Mouse (Mus musculus) MEL (cell line): ENCODE data around the gene Ndufa5. TPM values are rescaled to one million over a fixed set of nuclear protein-coding genes. Genes with fewer than 3 reads are reported as not detected.

Experiments used
- DNase-seq: peaks from one replicate; pipeline ENCODE4 v3.0.0; 2011; ENCODE audit warnings: low read depth, low spot score
- H3K27ac ChIP-seq: 2 replicates; pipeline ENCODE4 v1.5.1; 2012; ENCODE audit warnings: low read depth, mild to moderate bottlenecking, control low read depth, low read length, moderate library complexity; ENCODE audit not compliant: control insufficient read depth
- H3K27me3 ChIP-seq, 2 experiments: fragments of 150-350 bp in 1 of 2; sonication (generic) in 1 of 2; 2 replicates each; pipeline ENCODE4 v1.6.1; 2012; ENCODE audit warnings: low read length in 2 of 2, mild to moderate bottlenecking in 2 of 2, improper control_type of control experiment in 1 of 2, moderate library complexity in 1 of 2; ENCODE audit not compliant: insufficient read depth in 2 of 2, control insufficient read depth in 1 of 2
- H3K36me3 ChIP-seq, 2 experiments: 2 replicates each; pipeline ENCODE4 v1.6.1; 2012 to 2014; ENCODE audit warnings: low read length in 2 of 2, improper control_type of control experiment in 1 of 2, inconsistent platforms in 1 of 2, mild to moderate bottlenecking in 1 of 2; ENCODE audit not compliant: insufficient read depth in 2 of 2, control insufficient read depth in 1 of 2
- H3K4me1 ChIP-seq, 2 experiments: fragments of 150-350 bp in 1 of 2; sonication (generic) in 1 of 2; 2 replicates each; pipeline ENCODE4 v1.6.1; 2012; ENCODE audit warnings: low read length in 2 of 2, improper control_type of control experiment in 1 of 2, mild to moderate bottlenecking in 1 of 2; ENCODE audit not compliant: insufficient read depth in 2 of 2, control insufficient read depth in 1 of 2
- H3K4me3 ChIP-seq, 2 experiments: fragments of 150-350 bp in 1 of 2; sonication (generic) in 1 of 2; 2 replicates each; pipeline ENCODE4 v1.5.1; 2012; ENCODE audit warnings: low read depth in 2 of 2, low read length in 2 of 2, mild to moderate bottlenecking in 2 of 2, moderate library complexity in 2 of 2, control low read depth in 1 of 2, improper control_type of control experiment in 1 of 2; ENCODE audit not compliant: control insufficient read depth in 1 of 2, insufficient read depth in 1 of 2
- H3K79me2 ChIP-seq: 2 replicates; pipeline ENCODE4 v1.6.1; 2012; ENCODE audit warnings: mild to moderate bottlenecking, low read length, moderate library complexity; ENCODE audit not compliant: control insufficient read depth, poor library complexity, insufficient read depth
- H3K9ac ChIP-seq: 2 replicates; pipeline ENCODE4 v1.6.1; 2012; ENCODE audit warnings: low read depth, mild to moderate bottlenecking, control low read depth, low read length, moderate library complexity; ENCODE audit not compliant: control insufficient read depth, poor library complexity, severe bottlenecking
- H3K9me3 ChIP-seq: fragments of 150-350 bp; sonication (generic); replicated peaks from 2 replicates; pipeline ENCODE4 v1.6.1; 2012; ENCODE audit warnings: mild to moderate bottlenecking, low read length, improper control_type of control experiment, moderate library complexity; ENCODE audit not compliant: insufficient read depth
- CHD2 ChIP-seq: IDR thresholded peaks from 2 replicates; pipeline ENCODE4 v1.6.1; 2011; ENCODE audit warnings: low read length, improper control_type of control experiment
- CTCF ChIP-seq, 3 experiments: IDR thresholded peaks in 2 of 3; conservative IDR thresholded peaks in 1 of 3; 2 replicates each; pipeline ENCODE4 v1.5.1; 2011 to 2012; ENCODE audit warnings: low read length in 3 of 3, low read depth in 2 of 3, mild to moderate bottlenecking in 2 of 3, improper control_type of control experiment in 1 of 3, inconsistent platforms in 1 of 3, mixed read lengths in 1 of 3, moderate library complexity in 1 of 3; ENCODE audit not compliant: control insufficient read depth in 1 of 3, insufficient read depth in 1 of 3, poor library complexity in 1 of 3, severe bottlenecking in 1 of 3
- E2F4 ChIP-seq: IDR thresholded peaks from 2 replicates; pipeline ENCODE4 v1.6.1; 2011; ENCODE audit warnings: low read depth, low read length, improper control_type of control experiment, borderline replicate concordance
- ELF1 ChIP-seq: IDR thresholded peaks from 2 replicates; pipeline ENCODE4 v1.6.1; 2014; ENCODE audit warnings: low read depth, mild to moderate bottlenecking, inconsistent platforms, low read length, improper control_type of control experiment, moderate library complexity
- EP300 ChIP-seq, 2 experiments: IDR thresholded peaks; 2 replicates each; pipeline ENCODE4 v1.6.1; 2011; ENCODE audit warnings: improper control_type of control experiment in 2 of 2, low read length in 2 of 2, low read depth in 1 of 2, mild to moderate bottlenecking in 1 of 2
- ETS1 ChIP-seq: IDR thresholded peaks from 2 replicates; pipeline ENCODE4 v1.6.1; 2012; ENCODE audit warnings: low read depth, mild to moderate bottlenecking, inconsistent platforms, low read length, improper control_type of control experiment, moderate library complexity
- GABPA ChIP-seq: IDR thresholded peaks from 2 replicates; pipeline ENCODE4 v1.6.1; 2012; ENCODE audit warnings: low read depth, mild to moderate bottlenecking, inconsistent platforms, low read length, improper control_type of control experiment, moderate library complexity
- MAFK ChIP-seq: IDR thresholded peaks from 2 replicates; pipeline ENCODE4 v1.6.1; 2011; ENCODE audit warnings: low read depth, mild to moderate bottlenecking, low read length, improper control_type of control experiment, borderline replicate concordance
- MAZ ChIP-seq: IDR thresholded peaks from 2 replicates; pipeline ENCODE4 v1.6.1; 2012; ENCODE audit warnings: low read depth, mild to moderate bottlenecking, inconsistent platforms, low read length, improper control_type of control experiment
- MXI1 ChIP-seq: IDR thresholded peaks from 2 replicates; pipeline ENCODE4 v1.6.1; 2011; ENCODE audit warnings: mild to moderate bottlenecking, low read depth, low read length, improper control_type of control experiment
- NELFE ChIP-seq: IDR thresholded peaks from 2 replicates; pipeline ENCODE4 v1.6.1; 2011; ENCODE audit warnings: low read depth, low read length, improper control_type of control experiment
- NRF1 ChIP-seq: IDR thresholded peaks from 2 replicates; pipeline ENCODE4 v1.6.1; 2014; ENCODE audit warnings: low read depth, mild to moderate bottlenecking, inconsistent platforms, low read length, improper control_type of control experiment, moderate library complexity; ENCODE audit not compliant: poor library complexity, insufficient read depth, severe bottlenecking
- POLR2A ChIP-seq, 2 experiments: IDR thresholded peaks; 2 replicates each; pipeline ENCODE4 v1.6.1; 2011 to 2012; ENCODE audit warnings: low read length in 2 of 2, mild to moderate bottlenecking in 2 of 2, control low read depth in 1 of 2, improper control_type of control experiment in 1 of 2, low read depth in 1 of 2, moderate library complexity in 1 of 2; ENCODE audit not compliant: control insufficient read depth in 1 of 2, insufficient read depth in 1 of 2, poor library complexity in 1 of 2
- POLR2AphosphoS2 ChIP-seq: IDR thresholded peaks from 2 replicates; pipeline ENCODE4 v1.6.1; 2011; ENCODE audit warnings: low read length, improper control_type of control experiment
- RAD21 ChIP-seq: IDR thresholded peaks from 2 replicates; pipeline ENCODE4 v1.6.1; 2011; ENCODE audit warnings: mild to moderate bottlenecking, low read depth, low read length, improper control_type of control experiment
- SIN3A ChIP-seq: IDR thresholded peaks from 2 replicates; pipeline ENCODE4 v1.6.1; 2012; ENCODE audit warnings: low read length, improper control_type of control experiment, inconsistent platforms
- SMC3 ChIP-seq: IDR thresholded peaks from 2 replicates; pipeline ENCODE4 v1.6.1; 2011; ENCODE audit warnings: low read depth, low read length, improper control_type of control experiment
- TAL1 ChIP-seq: IDR thresholded peaks from 2 replicates; pipeline ENCODE4 v1.6.1; 2012; ENCODE audit warnings: mild to moderate bottlenecking, inconsistent platforms, low read length, moderate library complexity, mixed read lengths
- USF2 ChIP-seq, 2 experiments: IDR thresholded peaks; 2 replicates each; pipeline ENCODE4 v1.6.1; 2011 to 2012; ENCODE audit warnings: improper control_type of control experiment in 2 of 2, low read length in 2 of 2, borderline replicate concordance in 1 of 2, inconsistent platforms in 1 of 2, low read depth in 1 of 2, mild to moderate bottlenecking in 1 of 2; ENCODE audit not compliant: insufficient read depth in 1 of 2
- ZNF384 ChIP-seq: IDR thresholded peaks from 2 replicates; pipeline ENCODE4 v1.6.1; 2012; ENCODE audit warnings: low read depth, mild to moderate bottlenecking, inconsistent platforms, low read length, improper control_type of control experiment
- polyA plus RNA-seq, 2 experiments: library from polyadenylated mRNA; stranded (reverse) in 1 of 2; unstranded in 1 of 2; fragments of >175 nt in 1 of 2; fragments of >200 nt in 1 of 2; gene quantifications; 2 replicates each; pipeline versions ENCODE4 v1.2.1 to v1.2.4; 2012; ENCODE audit warnings: low replicate concordance in 2 of 2, low read depth in 1 of 2; ENCODE audit not compliant: insufficient read length in 2 of 2, insufficient read depth in 1 of 2, missing spikeins in 1 of 2
- total RNA-seq: library from RNA; depleted of rRNA; stranded (reverse); fragments of 300-350 nt; gene quantifications from 2 replicates; pipeline ENCODE4 v1.2.3, GENCODE M21; 2012

Ndufa5 gene
- total and polyA plus RNA-seq, 3 experiments, result 225 to 235 TPM; not detected in 1

GRCm38 (mm10) chr6:24543119-24543591 is 15.3 kb upstream of the Ndufa5 start:
- Histone ChIP-seq H3K4me3 (no peak overlapping the region), H3K27me3 (no peaks in the 10 kb centered on the region; a peak in 2 of 4 replicates)
- TF ChIP-seq TAL1 (no peak), SMC3 (no peak), MAZ (no peak), GABPA (no peak), USF2 (IDR thresholded peaks at IDR 0.05; ENCODE audit: borderline replicate concordance in 1 of 2, insufficient read depth in 1 of 2, low read depth in 1 of 2, low read length in 2 of 2) (no peak), CTCF (IDR thresholded peaks at IDR 0.05 in 2 of 3, conservative IDR thresholded peaks at IDR 0.05 in 1 of 3; ENCODE audit: control insufficient read depth in 1 of 3, insufficient read depth in 1 of 3, low read depth in 2 of 3, low read length in 3 of 3, poor library complexity in 1 of 3, severe bottlenecking in 1 of 3) (no peak), RAD21 (no peak), ZNF384 (no peak), POLR2A (IDR thresholded peaks at IDR 0.05; ENCODE audit: control insufficient read depth in 1 of 2, insufficient read depth in 1 of 2, low read depth in 1 of 2, low read length in 2 of 2, poor library complexity in 1 of 2) (no peak), POLR2AphosphoS2 (no peak), SIN3A (no peak), CHD2 (no peak), ELF1 (no peak), NELFE (no peak)

GRCm38 (mm10) chr6:24542393-24542792 is 14.6 kb upstream of the Ndufa5 start:
- DNase-seq, result no peak
- TF ChIP-seq POLR2A (IDR thresholded peaks at IDR 0.05; ENCODE audit: control insufficient read depth in 1 of 2, insufficient read depth in 1 of 2, low read depth in 1 of 2, low read length in 2 of 2, poor library complexity in 1 of 2) (no peak), MAFK (no peak), EP300 (IDR thresholded peaks at IDR 0.05; ENCODE audit: low read depth in 1 of 2, low read length in 2 of 2) (no peak), MXI1 (no peak), E2F4 (no peak), ETS1 (no peak), ELF1 (no peak), NRF1 (no peak), ZNF384 (no peak), SMC3 (no peak)
- Histone ChIP-seq H3K4me3 (no peak overlapping the region), H3K36me3 (no peaks in the 10 kb centered on the region), H3K79me2 (no peaks in the 10 kb centered on the region), H3K27me3 (no peaks in the 10 kb centered on the region; a peak in 2 of 4 replicates), H3K9me3 (no peaks in the 10 kb centered on the region), H3K4me1 (no peaks in the 10 kb centered on the region), H3K27ac (no peak overlapping the region), H3K9ac (no peak overlapping the region)

More at GRCm38 (mm10) chr6:24543119-24543591, 15.3 kb upstream of the Ndufa5 start:
- H3K36me3 ChIP-seq, result no peaks in the 10 kb centered on the region
- H3K9ac ChIP-seq, result no peak overlapping the region
- H3K9me3 ChIP-seq, result no peaks in the 10 kb centered on the region
- H3K79me2 ChIP-seq, result no peaks in the 10 kb centered on the region
- no peaks in the 10 kb centered on the region for H3K4me1 ChIP-seq
- no peak for DNase-seq
- H3K27ac ChIP-seq, result no peak overlapping the region
